Mouse (Mus musculus) gastrocnemius, postnatal 14 days (tissue): ENCODE results near the gene Tescl. TPM values are rescaled to one million over a fixed set of nuclear protein-coding genes. Genes with fewer than 3 reads are reported as not detected.

ENCODE experiments used
- DNase-seq: peaks from one replicate; pipeline ENCODE4 v3.0.0; 2021; ENCODE audit warnings: mixed read lengths
- intact Hi-C: fragments of 180-260 bp; cut with DNase I; formaldehyde crosslinking; loops from one replicate; pipeline ENCODE4 v1.15.1; 2025; ENCODE audit warnings: low total_unique reads
- long read RNA-seq, 2 experiments: library from polyadenylated mRNA; stranded (forward); transcript quantifications; one replicate each; pipeline ENCODE4 v2.0.0; 2021
- total RNA-seq, 2 experiments: library from RNA; stranded (reverse); gene quantifications; 2 replicates each; pipeline ENCODE4 v1.2.3; 2021

Gene Tescl
- not detected for total RNA-seq
- long read RNA-seq, experiment 1 = 0 reads
- long read RNA-seq, experiment 2, partial matches to known transcripts = 0 of 1 reads
- long read RNA-seq, experiment 2, other reads (novel, unspliced or antisense) = 0 of 1 reads

- intact Hi-C loops = no loop called here
- DNase-seq = no peak
Observed at GRCm38 (mm10) chr7:24333304-24333986, at the start of gene Tescl. Gene Tescl (minus strand): TSS chr7:24333936.

DNA sequence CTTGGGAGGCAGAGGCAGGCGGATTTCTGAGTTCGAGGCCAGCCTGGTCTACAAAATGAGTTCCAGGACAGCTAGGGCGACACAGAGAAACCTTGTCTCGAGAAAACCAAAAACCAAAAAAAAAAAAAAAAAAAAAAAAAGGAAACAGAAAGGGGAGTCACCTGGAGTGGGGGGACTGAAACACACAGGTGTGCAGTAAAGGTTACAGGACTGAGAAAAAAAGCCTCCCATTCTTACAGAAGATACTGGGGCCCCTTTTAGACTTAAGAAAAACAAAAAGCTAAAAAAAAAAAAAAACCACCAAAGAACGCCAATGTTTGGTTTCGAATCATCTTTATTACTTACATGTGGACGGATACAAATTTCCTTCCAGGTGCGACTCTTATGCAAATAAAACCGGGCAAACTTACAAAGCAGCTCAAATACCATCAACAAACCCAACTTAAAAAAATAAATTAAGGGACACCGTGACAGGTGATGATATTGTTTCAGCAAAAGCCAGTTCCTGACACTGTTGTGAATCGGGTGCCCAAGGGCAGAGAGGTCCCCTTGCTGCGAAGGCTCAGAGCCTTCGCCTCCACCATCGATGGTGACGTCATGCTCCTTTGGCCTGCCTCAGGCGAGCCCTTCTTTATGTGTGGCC lies 49.1 kb upstream of the Tescl start:
- intact Hi-C loops = no loop called here
- no peak for DNase-seq

- intact Hi-C loops = no loop called here
- no peak for DNase-seq
Observed at GRCm38 (mm10) chr7:24380370-24380769, 46.6 kb upstream of the Tescl start.

- DNase-seq = no peak
- intact Hi-C loops = no loop called here
Observed at GRCm38 (mm10) chr7:24379934-24380333, 46.2 kb upstream of the Tescl start.

GRCm38 (mm10) chr7:24378049-24378701 lies 44.4 kb upstream of the Tescl start:
- intact Hi-C loops = no loop called here
- DNase-seq = no peak

- intact Hi-C loops = no loop called here
- peak; percentile 57 for DNase-seq
Observed at GRCm38 (mm10) chr7:24377091-24377865, 43.5 kb upstream of the Tescl start.

DNA sequence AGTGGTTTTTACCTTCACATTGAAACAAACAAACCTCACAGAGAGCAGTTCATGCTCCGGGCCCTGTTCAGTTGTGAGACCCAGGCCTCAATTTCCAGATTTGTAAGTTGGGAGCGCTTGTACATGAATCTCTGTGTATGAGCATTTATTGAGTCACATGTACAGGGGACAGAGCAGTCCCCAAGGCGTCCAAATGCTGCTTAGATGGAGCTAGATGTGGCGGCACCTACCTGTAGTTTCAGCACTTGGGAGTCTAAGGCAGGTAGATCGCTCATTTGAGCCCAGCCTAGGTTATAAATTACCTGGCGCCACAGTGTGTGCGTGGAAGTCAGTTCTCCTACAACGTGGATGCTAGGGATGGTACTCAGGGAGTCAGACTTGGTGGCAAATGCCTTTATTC lies 42.7 kb upstream of the Tescl start:
- DNase-seq = no peak
- intact Hi-C loops = no loop called here

DNA sequence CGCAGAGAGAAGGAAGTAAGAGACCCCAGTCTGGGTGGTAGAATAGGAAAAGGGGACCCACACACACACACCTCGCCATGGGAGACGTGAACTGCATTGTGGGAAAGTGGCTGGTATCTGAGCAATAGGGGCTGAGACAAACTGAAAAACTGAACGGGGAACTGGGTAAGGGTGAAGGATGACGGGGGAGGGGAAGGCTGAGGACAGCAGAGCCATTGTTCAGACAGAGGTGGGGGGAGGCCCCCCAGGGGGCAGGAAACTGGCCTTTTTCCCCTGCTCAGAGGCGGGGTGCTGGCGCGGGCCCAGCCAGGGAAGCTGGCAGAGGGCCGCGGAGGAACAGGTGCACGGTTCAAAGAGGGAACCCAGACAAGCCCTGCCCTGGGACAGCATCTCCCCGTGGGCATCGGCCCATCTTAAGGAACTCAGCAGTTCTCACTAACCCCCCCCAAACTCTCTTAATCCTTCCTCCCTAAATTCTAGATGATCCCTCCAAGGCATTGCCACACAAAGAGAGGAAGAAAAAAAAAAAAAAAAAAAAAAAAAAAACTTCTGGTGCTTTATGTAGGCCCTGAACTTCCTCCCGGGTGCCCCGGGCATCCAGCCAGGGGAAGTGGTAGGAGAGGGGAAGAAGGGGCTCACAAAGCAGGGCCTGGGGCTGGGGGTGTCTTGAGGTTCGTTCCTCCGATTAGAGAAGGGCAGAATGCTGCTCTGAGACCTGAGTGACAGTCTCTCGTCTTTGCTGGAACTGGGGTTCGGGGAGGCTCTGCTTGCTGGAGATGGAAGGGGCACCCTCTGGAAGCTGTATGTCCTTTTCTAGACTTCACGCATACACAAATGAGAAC lies 40.0 kb upstream of the Tescl start:
- DNase-seq = peak; percentile 46
- intact Hi-C loops = no loop called here

GRCm38 (mm10) chr7:24372786-24373185 lies 39.0 kb upstream of the Tescl start:
- DNase-seq = no peak
- intact Hi-C loops = no loop called here

DNA sequence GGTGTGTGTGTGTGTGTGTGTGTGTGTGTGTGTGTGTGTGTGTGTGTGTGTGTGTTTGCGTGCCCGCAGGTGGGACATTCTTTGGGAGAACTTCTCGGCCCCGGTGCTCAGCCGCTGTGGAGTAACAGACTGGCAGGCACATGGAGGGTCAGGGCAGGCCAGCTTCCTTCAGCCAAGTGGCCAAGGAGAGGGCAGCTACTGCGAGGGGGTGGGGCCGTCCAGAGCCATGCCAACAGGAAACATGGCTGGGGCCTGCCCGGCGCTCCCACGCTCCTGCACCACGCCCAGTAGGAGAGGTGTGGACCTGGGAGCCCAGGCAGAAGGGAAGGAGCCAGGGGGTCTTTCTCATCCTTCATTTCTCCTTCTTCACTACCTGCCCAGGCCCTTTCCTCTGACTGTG lies 38.6 kb upstream of the Tescl start:
- intact Hi-C loops = no loop called here
- no peak for DNase-seq

DNA sequence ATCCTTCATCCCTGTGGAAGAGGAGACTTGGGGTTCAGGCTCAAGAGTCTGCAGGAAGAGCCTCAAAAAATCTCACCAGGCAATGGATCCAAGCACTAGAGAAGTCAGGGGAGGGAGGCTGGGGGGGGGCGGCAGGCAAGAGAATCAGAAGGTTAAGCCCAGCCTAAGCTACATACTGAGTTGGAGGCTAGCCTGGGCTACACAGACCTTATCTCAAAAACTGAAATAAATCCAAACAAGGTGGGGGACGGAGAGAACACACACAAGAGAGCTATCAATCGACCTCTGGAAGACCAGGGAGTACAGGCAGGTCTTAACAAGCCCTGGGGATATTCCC lies 38.0 kb upstream of the Tescl start:
- intact Hi-C loops = no loop called here
- DNase-seq = no peak

GRCm38 (mm10) chr7:24371012-24371808 lies 37.5 kb upstream of the Tescl start:
- intact Hi-C loops = no loop called here
- DNase-seq = no peak

DNA sequence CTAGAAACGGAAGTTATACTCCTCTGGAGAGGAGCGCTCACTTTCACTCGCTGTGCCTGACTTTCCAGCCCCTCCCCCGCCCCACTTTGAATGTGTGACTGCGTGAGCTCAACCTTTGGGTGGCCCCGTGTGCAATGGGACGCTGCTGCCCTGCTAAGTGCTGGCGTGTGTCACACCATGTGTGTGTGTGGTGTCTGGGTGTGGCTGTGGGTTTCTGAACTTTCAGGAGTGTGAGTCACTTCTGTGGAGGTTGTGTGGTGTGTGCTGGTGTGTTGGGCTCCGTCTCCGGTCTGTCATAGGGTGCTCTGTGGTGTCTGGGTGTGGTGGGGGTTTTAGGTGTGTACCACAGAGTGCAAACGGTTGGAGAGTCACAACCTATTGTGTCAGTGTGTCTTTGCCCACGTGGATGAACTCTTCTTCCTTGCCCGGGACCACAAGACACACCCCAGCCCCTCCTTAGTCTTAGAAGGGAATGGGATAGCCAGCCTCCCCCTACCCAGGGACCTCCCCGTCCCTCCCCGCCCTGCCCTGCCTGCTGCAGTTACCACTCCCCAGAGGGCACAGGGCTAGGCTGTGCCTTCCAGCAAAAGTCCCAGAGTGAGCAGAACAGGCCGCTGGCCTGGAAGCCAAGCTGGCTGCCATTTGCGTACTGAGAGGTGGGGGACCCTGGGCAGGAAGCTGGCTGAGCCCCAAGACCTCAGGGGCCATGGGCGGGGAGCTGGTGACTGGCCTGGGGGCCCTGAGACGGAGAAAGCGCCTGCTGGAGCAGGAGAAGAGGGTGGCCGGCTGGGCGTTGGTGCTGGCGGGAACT lies 36.2 kb upstream of the Tescl start, which contains the start of gene Kcnn4:
Kcnn4 (plus strand) TSS at position 533 of the 811 bp plus-strand sequence.
- intact Hi-C loops = loop anchor here (5.0 kb wide), 1 partner anchor 37 kb away; no protein-coding TSS in a partner anchor
- no peak for DNase-seq

GRCm38 (mm10) chr7:24368946-24369345 lies 35.2 kb upstream of the Tescl start:
- intact Hi-C loops = loop anchor here (5.0 kb wide), 1 partner anchor 38 kb away; no protein-coding TSS in a partner anchor
- no peak for DNase-seq

- no peak for DNase-seq
- intact Hi-C loops = loop anchor here (5.0 kb wide), 1 partner anchor 39 kb away; no protein-coding TSS in a partner anchor
Observed at GRCm38 (mm10) chr7:24368226-24368625, 34.5 kb upstream of the Tescl start.

- intact Hi-C loops = loop anchor here (5.0 kb wide), 1 partner anchor 40 kb away; no protein-coding TSS in a partner anchor
- DNase-seq = no peak
Observed at GRCm38 (mm10) chr7:24366716-24367632, 33.2 kb upstream of the Tescl start.
